Mouse (Mus musculus) effector memory CD4-positive, alpha-beta T cell, adult 5 months (primary cell): Measurements from ENCODE around the gene Ing5. TPM values are rescaled to one million over a fixed set of nuclear protein-coding genes. Genes with fewer than 3 reads are reported as not detected.

Experiments
- polyA plus RNA-seq: library from polyadenylated mRNA; unstranded; fragments of 100-300 nt; shearing (Covaris generic); gene quantifications from one replicate; pipeline ENCODE4 v1.2.1, GENCODE M21; 2017

The Ing5 gene
- polyA plus RNA-seq: 52.7 TPM

DNA sequence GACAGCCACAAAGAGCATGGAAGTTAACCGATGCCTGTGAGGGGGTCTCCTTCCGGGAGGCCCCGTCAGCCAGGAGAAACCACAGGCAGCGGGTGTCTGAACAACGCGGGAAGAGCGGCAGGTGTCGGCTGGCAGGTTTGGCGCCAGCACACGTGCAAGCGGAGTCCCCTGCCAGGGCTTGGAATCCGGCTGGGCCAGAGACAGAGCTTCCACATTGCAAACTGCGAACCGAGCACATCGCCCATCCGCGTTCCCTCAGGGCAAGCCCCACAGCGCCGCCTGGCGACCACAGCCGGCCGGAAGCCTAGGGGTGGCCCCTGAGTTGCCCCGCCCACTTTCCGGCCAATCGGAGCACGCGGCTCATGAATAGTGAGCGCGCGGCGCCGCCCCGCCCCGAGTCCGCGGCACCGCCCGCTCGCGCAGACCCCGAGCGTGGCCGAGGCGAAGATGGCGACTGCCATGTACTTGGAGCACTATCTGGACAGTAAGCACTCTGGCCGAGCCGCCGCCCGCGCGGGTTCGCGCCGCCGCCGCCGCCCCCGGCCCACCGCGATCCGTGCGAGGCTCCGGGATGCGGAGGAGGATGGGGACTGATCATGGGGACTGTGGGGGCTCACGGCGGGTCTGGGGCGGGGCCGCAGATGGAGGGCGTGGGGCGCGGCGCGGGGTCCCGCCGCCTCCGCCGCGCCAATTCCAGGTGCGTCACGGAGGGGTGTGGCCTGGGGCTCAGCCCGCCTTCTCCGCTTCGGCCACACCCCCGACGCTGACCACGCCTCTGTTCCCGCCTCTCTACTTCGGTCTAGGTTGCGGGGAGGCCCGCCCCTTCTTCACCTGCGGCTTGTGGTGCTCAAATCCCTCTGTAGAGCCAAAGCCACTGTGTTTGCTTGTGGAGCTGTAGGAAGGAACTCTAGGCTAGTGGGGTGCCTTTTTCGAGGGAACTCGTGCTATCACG, at the start of gene Ing5:
Gene Ing5 (plus strand): TSS at position 410 of the 952 bp plus-strand sequence.

DNA sequence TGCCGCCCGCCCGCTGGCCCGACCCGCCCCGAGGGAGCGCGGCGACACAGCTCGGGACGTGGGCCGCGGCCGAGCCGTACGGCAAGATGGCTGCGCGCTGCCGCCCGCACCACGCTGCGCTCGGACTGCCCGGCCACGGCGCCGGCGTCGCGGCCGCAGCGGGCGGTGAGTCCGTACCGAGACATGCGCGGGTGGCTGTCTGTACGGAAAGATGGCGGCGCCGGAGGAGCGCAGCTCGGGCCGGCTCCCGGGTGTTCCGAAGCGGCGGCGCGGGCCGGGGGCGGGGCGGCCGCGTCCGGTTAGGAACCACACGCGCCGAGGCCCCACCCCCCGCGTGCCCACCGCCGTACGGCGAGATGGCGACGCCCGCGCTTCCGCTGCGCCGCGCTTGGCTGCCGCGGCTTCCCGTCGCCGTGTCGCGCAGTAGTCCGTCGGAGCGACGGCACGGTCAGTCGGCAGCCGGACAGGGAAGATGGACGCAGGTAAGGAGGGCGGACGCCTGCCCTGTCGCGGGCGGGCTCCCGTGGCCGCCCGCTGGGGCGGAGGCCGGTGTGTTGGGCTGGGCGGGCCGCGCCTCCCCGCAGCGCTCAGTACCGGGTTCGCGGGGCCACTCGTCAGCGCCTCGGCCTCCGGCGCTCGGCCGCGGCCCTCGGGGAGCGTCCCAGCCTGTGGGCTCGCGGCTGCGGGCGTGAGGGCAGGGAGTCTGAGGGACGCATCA, 49.0 kb upstream of the Ing5 start, which contains the start of gene Thap4:
Gene Thap4 (minus strand): TSS at position 292 of the 718 bp plus-strand sequence.

GRCm38 (mm10) chr1:93801741-93802238, 2.0 kb upstream of the Ing5 start, which contains the start of gene Dtymk:
TSS of gene Dtymk (minus strand) at chr1:93801934.

DNA sequence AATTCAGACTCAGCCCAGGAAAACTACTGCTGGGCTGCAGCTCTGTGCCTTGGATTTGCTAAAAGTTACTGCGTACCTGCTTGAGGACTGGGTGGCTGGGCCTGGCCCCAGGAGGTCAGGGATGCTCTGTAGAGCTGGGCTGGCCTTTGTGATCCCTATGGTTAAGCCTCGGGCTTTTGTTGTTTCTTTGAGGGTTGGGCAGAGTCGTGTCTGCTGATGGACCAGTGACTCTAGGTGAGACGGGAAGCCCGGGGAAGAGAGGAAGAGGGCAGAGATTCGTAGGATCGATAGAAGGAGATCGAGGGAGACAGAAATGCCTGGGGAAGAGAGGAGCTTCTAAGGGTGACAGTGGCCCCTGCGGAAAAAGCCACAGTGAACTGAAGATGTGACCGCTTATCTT, 20.8 kb downstream of the Ing5 start, which contains the start of gene D2hgdh:
Gene D2hgdh (plus strand): TSS at position 301 of the 400 bp plus-strand sequence.

DNA sequence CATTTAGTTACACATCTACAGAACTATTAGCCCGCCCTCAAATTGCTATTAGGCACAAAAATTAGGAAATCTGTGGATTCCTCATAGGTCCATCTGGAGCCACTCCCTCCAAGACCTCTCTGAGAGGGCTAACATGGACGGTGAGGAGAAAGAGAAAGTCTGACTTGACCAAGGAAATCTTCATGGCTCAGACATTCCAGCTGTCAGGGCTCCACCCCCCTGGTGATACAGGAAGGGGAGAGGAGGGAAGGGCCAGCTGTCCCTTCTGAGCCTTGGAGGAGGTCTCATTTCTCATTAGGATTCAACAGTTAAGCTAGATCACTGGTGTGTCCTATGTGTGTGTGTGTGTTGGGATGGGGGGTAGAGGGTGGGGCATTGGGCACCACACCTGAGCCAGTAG, 57.3 kb downstream of the Ing5 start, which contains the start of gene Gal3st2:
Gene Gal3st2 (plus strand): TSS at position 259 of the 400 bp plus-strand sequence.

Other genes starting within 250 kb of the Ing5 start
- gene Stk25, start 145.3 kb upstream of the Ing5 start, polyA plus RNA-seq: 129 TPM
- gene Bok, start 118.3 kb upstream of the Ing5 start, polyA plus RNA-seq: not detected
- gene Atg4b, start 52.5 kb upstream of the Ing5 start, polyA plus RNA-seq: 104 TPM
- 24.3 TPM for gene Thap4, start 49.1 kb upstream of the Ing5 start, polyA plus RNA-seq
- 47.6 TPM for gene Dtymk, start 2.0 kb upstream of the Ing5 start, polyA plus RNA-seq
- 23.7 TPM for gene D2hgdh, start 20.9 kb downstream of the Ing5 start, polyA plus RNA-seq
- gene Gal3st2, start 57.3 kb downstream of the Ing5 start, polyA plus RNA-seq: not detected
- gene Gal3st2b, start 114.3 kb downstream of the Ing5 start, polyA plus RNA-seq: not detected
- gene Gal3st2c, start 186.5 kb downstream of the Ing5 start, polyA plus RNA-seq: 0.10 TPM
- gene Neu4, start 216.5 kb downstream of the Ing5 start, polyA plus RNA-seq: 0.14 TPM
- gene Pdcd1, start 248.6 kb downstream of the Ing5 start, polyA plus RNA-seq: 188 TPM